Mouse (Mus musculus) forebrain, embryonic 16.5 days (tissue): ENCODE data around the gene Prkar1a. TPM values are rescaled to one million over a fixed set of nuclear protein-coding genes. Genes with fewer than 3 reads are reported as not detected.

Experiments used
- ATAC-seq: fragments of 200-750 bp; cut with Nextera tagmentation; 2 replicates; pipeline ENCODE4 v1.8.0; 2017; ENCODE audit warnings: mild to moderate bottlenecking, moderate library complexity
- H3K27ac ChIP-seq: fragments of 300-500 bp; sonication (generic); 2 replicates; pipeline ENCODE4 v1.5.1; 2014; ENCODE audit warnings: low read length, control low read depth
- H3K27me3 ChIP-seq: fragments of 300-500 bp; sonication (generic); replicated peaks from 2 replicates; pipeline ENCODE4 v1.6.1; 2014; ENCODE audit warnings: low read length; ENCODE audit not compliant: control insufficient read depth, insufficient read depth
- H3K36me3 ChIP-seq: fragments of 300-500 bp; sonication (generic); 2 replicates; pipeline ENCODE4 v1.6.1; 2014; ENCODE audit not compliant: control insufficient read depth, insufficient read depth
- H3K4me1 ChIP-seq: fragments of 300-500 bp; sonication (generic); replicated peaks from 2 replicates; pipeline ENCODE4 v1.6.1; 2014; ENCODE audit warnings: low read length; ENCODE audit not compliant: control insufficient read depth, insufficient read depth
- H3K4me2 ChIP-seq: fragments of 300-500 bp; sonication (generic); 2 replicates; pipeline ENCODE4 v1.6.1; 2014; ENCODE audit warnings: mild to moderate bottlenecking, low read length, control low read depth
- H3K4me3 ChIP-seq: fragments of 300-500 bp; sonication (generic); replicated peaks from 2 replicates; pipeline ENCODE4 v1.5.1; 2014; ENCODE audit warnings: mild to moderate bottlenecking, low read length, control low read depth
- H3K9ac ChIP-seq: fragments of 300-500 bp; sonication (generic); replicated peaks from 2 replicates; pipeline ENCODE4 v1.6.1; 2014; ENCODE audit warnings: low read depth, low read length, control low read depth
- H3K9me3 ChIP-seq: fragments of 300-500 bp; sonication (generic); 2 replicates; pipeline ENCODE4 v1.6.1; 2016; ENCODE audit warnings: low read length; ENCODE audit not compliant: control insufficient read depth
- WGBS: fragments of 180-500 bp; shearing (Covaris S2); extraction: QIAGEN DNeasy Blood & Tissue Kit; methylation state at CpG from one replicate; pipeline ENCODE4 v1.1.7; 2014; 5-methylcytosine and 5-hydroxymethylcytosine counted together
- polyA plus RNA-seq: library from polyadenylated mRNA; unstranded; fragments of >200 nt; fragmentation: Nextera tagmentation; extraction: Ambion mirVana; gene quantifications from 2 replicates; pipeline ENCODE4 v1.2.1, GENCODE M21; 2015

The Prkar1a gene
- polyA plus RNA-seq = 521 and 535 TPM in 2 replicates

DNA sequence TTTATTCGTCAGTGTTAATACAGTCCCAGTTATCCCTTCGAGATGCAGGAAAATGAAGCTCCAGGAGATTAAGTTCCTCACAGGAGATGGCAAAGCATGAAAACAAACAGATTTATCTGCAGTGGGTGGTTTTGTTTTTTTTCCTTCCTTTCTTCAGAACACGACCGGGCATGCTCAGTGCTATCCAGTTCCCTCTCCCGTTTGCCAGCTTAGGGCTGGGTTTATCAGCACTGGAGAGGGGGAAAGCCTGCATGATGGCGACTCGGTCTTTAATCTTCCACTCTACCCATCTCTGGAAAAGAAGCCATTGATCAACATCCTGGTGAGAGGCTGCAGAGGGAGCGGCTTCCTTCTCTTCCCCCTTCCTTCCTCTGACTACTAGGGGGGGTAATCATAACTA lies at the start of gene Prkar1a:
Prkar1a (plus strand) TSS at position 200 of the 400 bp plus-strand sequence.
- WGBS = 34% methylated on average over 8 of the region's 8 CpGs
- Histone ChIP-seq H3K9me3 (no peaks in the 10 kb centered on the region), H3K4me3 (peak within 1 kb of the TSS; percentile 92), H3K4me1 (peaks cover 35% of the 10 kb centered on the region), H3K4me2 (peak within 1 kb of the TSS; percentile 67), H3K27me3 (no peaks in the 10 kb centered on the region), H3K27ac (peak within 1 kb of the TSS; percentile 93), H3K36me3 (peaks cover 3% of the 10 kb centered on the region; the same call in 1 of the 2 replicates), H3K9ac (peak within 1 kb of the TSS; percentile 92)
- ATAC-seq = no peak

DNA sequence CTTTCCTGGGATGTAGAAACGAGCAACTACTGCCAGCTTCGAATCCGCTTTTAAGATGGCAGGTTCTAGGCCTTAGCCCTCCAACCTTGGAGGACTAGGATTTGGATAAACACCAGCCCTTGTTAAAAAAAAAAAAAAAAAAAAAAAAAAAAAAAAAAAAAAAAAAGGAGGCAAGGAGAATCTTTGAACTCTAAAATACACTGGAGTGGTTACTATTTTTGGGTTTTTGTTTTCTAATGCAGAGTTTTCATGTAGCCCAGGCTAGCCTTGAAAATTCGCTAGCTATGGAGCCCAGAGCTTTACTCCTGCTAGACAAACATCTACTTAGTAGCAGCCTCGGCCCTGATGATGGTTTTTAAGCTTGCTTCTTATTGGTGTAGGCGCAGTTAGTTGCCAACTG lies 41.6 kb upstream of the Prkar1a start:
- H3K4me1 ChIP-seq = peaks cover 9% of the 10 kb centered on the region
- H3K9me3 ChIP-seq = no peaks in the 10 kb centered on the region
- H3K36me3 ChIP-seq = no peaks in the 10 kb centered on the region
- H3K4me3 ChIP-seq = no peak overlapping the region
- no peak overlapping the region for H3K27ac ChIP-seq
- H3K9ac ChIP-seq = no peak overlapping the region
- no peak for ATAC-seq
- no peaks in the 10 kb centered on the region for H3K27me3 ChIP-seq
- H3K4me2 ChIP-seq = no peak overlapping the region
- WGBS = 71% methylated on average over 6 of the region's 6 CpGs

- Histone ChIP-seq H3K4me2 (no peak overlapping the region), H3K9ac (no peak overlapping the region), H3K9me3 (no peaks in the 10 kb centered on the region), H3K4me3 (no peak overlapping the region), H3K27me3 (0 out of 2 replicates have a peak, but pooled peaks cover 2% of the 10 kb centered on the region), H3K27ac (no peak overlapping the region), H3K36me3 (no peaks in the 10 kb centered on the region), H3K4me1 (peaks cover 9% of the 10 kb centered on the region)
- no peak for ATAC-seq
- 78% methylated on average over 6 of the region's 6 CpGs for WGBS
These were observed 40.1 kb upstream of the Prkar1a start for GRCm38 (mm10) chr11:109608976-109609625.

DNA sequence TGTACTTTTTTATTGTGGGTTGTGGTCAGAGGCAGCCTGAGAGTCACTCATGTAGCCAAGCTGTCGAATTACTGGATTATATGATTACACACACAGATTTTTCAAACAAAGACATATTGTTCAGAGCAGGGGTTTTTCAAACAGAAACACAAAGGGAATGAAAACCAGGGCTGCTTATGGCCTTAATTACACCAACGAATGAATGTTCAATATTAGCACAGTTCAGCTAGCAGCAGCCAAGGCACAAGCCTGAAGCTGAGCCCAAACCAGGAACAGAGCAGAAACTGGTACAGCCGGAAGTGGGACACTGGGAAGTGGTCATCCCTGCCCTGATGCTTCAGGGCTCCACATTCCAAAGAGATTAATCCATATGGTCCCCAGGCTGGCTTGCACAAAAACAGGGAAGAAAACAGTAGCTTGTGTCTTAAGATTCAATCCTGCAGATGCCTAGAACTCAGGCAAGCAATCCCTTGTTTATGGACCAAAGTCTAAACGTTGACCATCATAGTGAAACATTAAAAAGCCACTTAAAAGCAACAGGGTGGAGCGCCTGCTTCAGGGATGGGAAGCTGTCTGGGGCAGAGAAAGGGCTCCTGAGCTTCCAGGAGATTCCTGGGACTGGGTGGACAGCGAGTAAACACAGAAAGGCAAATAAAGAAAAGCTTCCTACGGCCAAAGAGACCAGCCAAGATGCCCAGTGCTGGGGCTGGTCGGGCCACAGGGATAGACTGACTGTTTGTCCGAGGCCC lies 39.0 kb upstream of the Prkar1a start:
- Histone ChIP-seq H3K9me3 (no peaks in the 10 kb centered on the region), H3K27me3 (0 out of 2 replicates have a peak, but pooled peaks cover 2% of the 10 kb centered on the region), H3K9ac (peak overlapping the region; percentile 68), H3K4me1 (peaks cover 9% of the 10 kb centered on the region), H3K4me3 (peak overlapping the region; percentile 78), H3K36me3 (no peaks in the 10 kb centered on the region), H3K4me2 (peak overlapping the region; percentile 88), H3K27ac (no peak overlapping the region)
- ATAC-seq = no peak
- WGBS = 4% methylated on average over 9 of the region's 9 CpGs

DNA sequence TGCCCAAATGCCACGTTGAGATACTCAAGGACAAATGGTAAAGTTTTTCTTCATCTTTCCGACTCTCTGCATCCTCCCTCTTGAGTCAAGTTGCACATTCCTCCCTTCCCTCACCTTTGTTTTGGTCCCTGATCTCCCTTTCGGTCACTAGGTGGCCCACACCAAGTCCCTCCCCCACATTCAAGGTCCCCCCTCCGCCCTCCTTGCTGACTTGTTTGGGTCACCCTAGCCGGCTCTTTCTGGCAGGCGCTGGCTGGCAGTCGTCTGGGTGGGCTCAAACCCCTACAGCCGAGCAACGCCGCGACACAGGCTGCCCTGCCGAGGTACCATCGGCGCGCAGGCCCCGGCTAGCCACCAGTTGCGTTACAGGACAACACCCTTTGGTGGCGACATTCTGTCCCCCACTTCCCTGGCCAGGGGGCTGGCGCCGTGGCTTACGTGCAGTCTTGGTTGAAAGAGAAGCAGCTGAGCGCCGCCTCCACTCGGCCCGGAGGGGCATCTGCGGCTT lies 38.4 kb upstream of the Prkar1a start:
- H3K4me2 ChIP-seq = peak overlapping the region; percentile 88
- H3K36me3 ChIP-seq = no peaks in the 10 kb centered on the region
- peak overlapping the region; percentile 78 for H3K4me3 ChIP-seq
- H3K9me3 ChIP-seq = no peaks in the 10 kb centered on the region
- no peak overlapping the region for H3K27ac ChIP-seq
- no peak for ATAC-seq
- H3K4me1 ChIP-seq = peaks cover 9% of the 10 kb centered on the region
- peak overlapping the region; percentile 68 for H3K9ac ChIP-seq
- under 1% methylated on average over 26 of the region's 26 CpGs for WGBS
- 0 out of 2 replicates have a peak, but pooled peaks cover 2% of the 10 kb centered on the region for H3K27me3 ChIP-seq

- peak within 1 kb of the TSS; percentile 68 for H3K9ac ChIP-seq
- peaks cover 9% of the 10 kb centered on the region for H3K4me1 ChIP-seq
- H3K9me3 ChIP-seq = no peaks in the 10 kb centered on the region
- H3K27ac ChIP-seq = peak within 1 kb of the TSS; percentile 13
- 0 out of 2 replicates have a peak, but pooled peaks cover 2% of the 10 kb centered on the region for H3K27me3 ChIP-seq
- peak within 1 kb of the TSS; percentile 78 for H3K4me3 ChIP-seq
- peak within 1 kb of the TSS; percentile 88 for H3K4me2 ChIP-seq
- peak; percentile 94 for ATAC-seq
- WGBS = under 1% methylated on average over 55 of the region's 58 CpGs
- H3K36me3 ChIP-seq = no peaks in the 10 kb centered on the region
These were observed 37.7 kb upstream of the Prkar1a start, which contains the start of gene Wipi1 for GRCm38 (mm10) chr11:109611303-109612149. Gene Wipi1, minus strand, starts transcription at chr11:109611967.

GRCm38 (mm10) chr11:109612871-109613529 lies 36.2 kb upstream of the Prkar1a start:
- Histone ChIP-seq H3K9ac (no peak overlapping the region), H3K9me3 (no peaks in the 10 kb centered on the region), H3K4me3 (no peak overlapping the region), H3K27ac (no peak overlapping the region), H3K36me3 (no peaks in the 10 kb centered on the region), H3K4me1 (peaks cover 13% of the 10 kb centered on the region), H3K27me3 (0 out of 2 replicates have a peak, but pooled peaks cover 2% of the 10 kb centered on the region), H3K4me2 (no peak overlapping the region)
- 58% methylated on average over 7 of the region's 7 CpGs for WGBS
- no peak for ATAC-seq

GRCm38 (mm10) chr11:109615286-109615685 lies 33.9 kb upstream of the Prkar1a start:
- Histone ChIP-seq H3K4me3 (no peak overlapping the region), H3K36me3 (no peaks in the 10 kb centered on the region), H3K9me3 (no peaks in the 10 kb centered on the region), H3K4me2 (no peak overlapping the region), H3K27ac (no peak overlapping the region), H3K27me3 (0 out of 2 replicates have a peak, but pooled peaks cover 2% of the 10 kb centered on the region), H3K9ac (no peak overlapping the region), H3K4me1 (peaks cover 10% of the 10 kb centered on the region)
- 56% methylated on average over 9 of the region's 9 CpGs for WGBS
- ATAC-seq = no peak
